Mouse (Mus musculus) adrenal gland, postnatal 4 days (tissue): Measurements from ENCODE around the gene Sf3b3. TPM values are rescaled to one million over a fixed set of nuclear protein-coding genes. Genes with fewer than 3 reads are reported as not detected.

Source experiments
- DNase-seq, 2 experiments: peaks; one replicate each; pipeline ENCODE4 v3.0.0; 2021 to 2022; ENCODE audit warnings: low spot score in 2 of 2, mixed read lengths in 2 of 2
- total RNA-seq, 2 experiments: library from RNA; stranded (reverse); gene quantifications; 2 replicates each; pipeline ENCODE4 v1.2.3; 2021

Sf3b3 gene
- total RNA-seq, 2 experiments from 2014 or later: 93.3 to 108 TPM

- DNase-seq: no peak
These were observed 70.3 kb downstream of the Sf3b3 start for GRCm38 (mm10) chr8:110776335-110776734.

- DNase-seq: no peak
These were observed 70.9 kb downstream of the Sf3b3 start for GRCm38 (mm10) chr8:110775721-110776120.

GRCm38 (mm10) chr8:110775316-110775715 is 71.3 kb downstream of the Sf3b3 start:
- no peak for DNase-seq

- no peak for DNase-seq
These were observed 71.9 kb downstream of the Sf3b3 start for GRCm38 (mm10) chr8:110774725-110775124.

- DNase-seq: no peak
These were observed 72.5 kb downstream of the Sf3b3 start for GRCm38 (mm10) chr8:110774047-110774446.

GRCm38 (mm10) chr8:110772452-110772851 is 74.1 kb downstream of the Sf3b3 start:
- no peak for DNase-seq

GRCm38 (mm10) chr8:110767261-110767660 is 79.3 kb downstream of the Sf3b3 start:
- no peak for DNase-seq

GRCm38 (mm10) chr8:110764671-110765070 is 81.9 kb downstream of the Sf3b3 start:
- DNase-seq: no peak

GRCm38 (mm10) chr8:110761988-110762387 is 84.6 kb downstream of the Sf3b3 start:
- no peak for DNase-seq

GRCm38 (mm10) chr8:110761185-110761584 is 85.4 kb downstream of the Sf3b3 start:
- DNase-seq: no peak

- DNase-seq: no peak
These were observed 86.2 kb downstream of the Sf3b3 start for GRCm38 (mm10) chr8:110760280-110760940.

Other genes starting within 250 kb of the Sf3b3 start
- gene Vac14, start 228.2 kb downstream of the Sf3b3 start, total RNA-seq: 10 to 100 TPM; 29.9 to 30.0 TPM
- gene Mtss1l, start 125.3 kb downstream of the Sf3b3 start, total RNA-seq: 10 to 100 TPM; 51.6 to 53.3 TPM
- 1 to 10 TPM; 5.6 to 9.2 TPM for gene Il34, start 40.9 kb downstream of the Sf3b3 start, total RNA-seq
- 10 to 100 TPM; 59.7 to 64.1 TPM for gene Cog4, start 187 bp downstream of the Sf3b3 start, total RNA-seq
- 10 to 100 TPM in 1 of 2 experiments, 1 to 10 TPM in 1; 8.9 to 10.9 TPM for gene Fuk, start 55.7 kb upstream of the Sf3b3 start, total RNA-seq
- gene St3gal2, start 73.1 kb upstream of the Sf3b3 start, total RNA-seq: 10 to 100 TPM; 26.8 to 30.5 TPM
- 10 to 100 TPM; 55.4 to 62.8 TPM for gene Ddx19a, start 151.0 kb upstream of the Sf3b3 start, total RNA-seq
- gene Ddx19b, start 185.0 kb upstream of the Sf3b3 start, total RNA-seq: 10 to 100 TPM; 16.6 to 17.6 TPM
- gene Aars, start 186.4 kb upstream of the Sf3b3 start, total RNA-seq: 100 to 1,000 TPM in 1 of 2 experiments, 10 to 100 TPM in 1; 87.5 to 104 TPM
- not detected for gene Exosc6, start 209.6 kb upstream of the Sf3b3 start, total RNA-seq
- gene Clec18a, start 245.6 kb upstream of the Sf3b3 start, total RNA-seq: 10 to 100 TPM in 1 of 2 experiments, under 1 TPM in 1; 0.23 to 15.9 TPM
- 10 to 100 TPM; 40.0 to 40.7 TPM for gene Pdpr, start 247.8 kb upstream of the Sf3b3 start, total RNA-seq